Mouse (Mus musculus) thymus, adult 2 months (tissue): Measurements from ENCODE around the gene 2310022A10Rik.

Experiments used
- CTCF ChIP-seq: fragments of 200-500 bp; IDR thresholded peaks from 2 replicates; pipeline ENCODE4 v1.5.1; 2012; ENCODE audit warnings: mild to moderate bottlenecking, control low read depth, low read length, moderate library complexity, borderline replicate concordance; ENCODE audit not compliant: control insufficient read depth, poor library complexity, insufficient read depth; ENCODE audit errors: extremely low read depth
- POLR2A ChIP-seq: fragments of 200-500 bp; IDR thresholded peaks from 2 replicates; pipeline ENCODE4 v1.6.1; 2012; ENCODE audit warnings: mild to moderate bottlenecking, low read length, control low read depth, moderate library complexity; ENCODE audit not compliant: control insufficient read depth, poor library complexity, insufficient read depth; ENCODE audit errors: extremely low read depth

DNA sequence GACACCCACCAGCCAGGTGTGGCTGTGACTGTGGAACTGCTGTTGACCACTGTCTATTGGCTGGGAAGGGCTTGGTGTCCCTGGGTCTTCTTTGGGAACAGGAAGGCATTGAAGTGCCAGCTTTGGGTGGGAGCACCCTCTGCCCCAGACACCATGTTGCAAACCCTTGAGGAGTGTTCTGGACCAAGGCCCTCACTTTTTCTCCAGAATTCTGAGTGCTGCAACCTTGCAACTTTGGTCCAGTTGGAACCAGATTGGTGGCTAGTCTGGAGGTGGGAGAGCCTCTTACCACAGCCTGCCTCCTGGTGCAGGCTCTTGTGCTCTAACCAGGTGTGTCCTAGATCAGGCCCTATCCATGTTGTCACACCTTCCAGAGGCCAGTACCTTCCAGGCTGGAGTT, 71.9 kb downstream of the 2310022A10Rik start:
- TF ChIP-seq POLR2A (no peak), CTCF (no peak)
